Mouse (Mus musculus): Measurements from ENCODE around the gene Epb41l4b.

DNA sequence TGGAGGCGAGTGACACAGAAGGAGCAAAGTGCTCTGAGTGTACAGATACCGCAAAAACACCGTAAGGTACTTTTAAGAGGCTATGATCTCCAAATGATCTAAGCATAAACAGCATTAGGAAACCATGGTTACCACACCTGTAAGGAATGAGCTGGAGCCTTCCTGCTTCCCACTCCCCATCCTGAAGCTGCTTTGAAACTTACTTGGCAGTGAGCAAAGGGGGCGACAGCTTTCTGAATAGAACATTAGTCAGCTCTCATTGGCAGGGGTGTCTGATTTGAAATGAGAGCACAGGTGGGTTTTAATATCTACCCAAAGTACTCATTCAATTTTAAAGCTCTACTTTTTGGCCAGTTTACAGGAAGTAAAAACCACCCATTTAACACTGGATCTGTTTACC, 54.9 kb downstream of the Epb41l4b start:
- TF ChIP-seq CTCF (IDR thresholded peaks at IDR 0.05; ENCODE audit: low read depth): no peak
- TF ChIP-seq EP300 (optimal IDR thresholded peaks at IDR 0.05): no peak
